Mouse (Mus musculus): ENCODE measurements around the gene Gm12166.

GRCm38 (mm10) chr11:46036374-46036773, 15.7 kb downstream of the Gm12166 start:
- no peak for TF ChIP-seq CTCF (IDR thresholded peaks at IDR 0.05)
- no peak for TF ChIP-seq EP300 (IDR thresholded peaks at IDR 0.05; ENCODE audit: insufficient read depth, low read depth, low read length)
- no peak for TF ChIP-seq POLR2A (IDR thresholded peaks at IDR 0.05; ENCODE audit: insufficient read depth, low read depth, low read length)

Data from heart, adult 2 months (tissue).